22 mouse cellular contexts compared by ENCODE assay signal in the genomic region with DNA sequence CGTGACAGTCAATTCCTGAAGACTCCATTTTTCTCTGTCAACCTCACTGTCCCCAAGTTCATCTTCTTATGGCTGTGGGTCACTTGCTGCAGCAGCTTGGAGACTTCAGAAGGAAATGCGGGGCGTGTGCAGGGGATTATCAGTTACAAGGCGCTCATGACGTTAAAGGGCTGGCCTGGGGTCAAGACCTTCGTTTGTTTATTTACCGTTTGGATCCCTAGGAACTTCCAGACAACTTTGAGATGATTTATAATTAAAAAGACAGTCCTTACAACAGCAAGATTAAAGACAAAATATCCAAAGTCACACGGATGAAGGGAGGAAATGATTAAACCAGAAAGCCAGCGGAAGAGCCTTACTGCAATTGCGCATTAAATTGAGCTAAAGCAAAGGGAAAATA.
DNase-seq lines count a peak whose midpoint lies in the region; ATAC-seq and TF ChIP-seq lines count a peak whose summit lies in the region.
"Had no signal": no experiment of that assay in that cellular context is flagged by ENCODE, and none has a peak within 500 bp of the region (broad histone marks: within the 10 kb centered on the region; RNA-seq: fewer than 3 reads in every experiment).

No protein-coding gene starts in this region.

- peak; percentile 44 to 57 for DNase-seq in kidney, adult 8-10 months
- peak; percentile 12 for DNase-seq in lung, postnatal 0 days (ENCODE audit: low spot score)
- no peak for DNase-seq in lung, postnatal 4 days
- DNase-seq in kidney, postnatal 25 days, result peak; percentile 57 to 71
- no peak for DNase-seq in adrenal gland, adult 8-10 months
- DNase-seq in layer of hippocampus, adult 9-11 months, result no peak
- DNase-seq: cerebellum, adult 11-12 months; cerebellum, adult 9-11 months; forebrain, postnatal 0 days; heart, adult 2 months; heart, postnatal 4 days; right cerebral cortex, postnatal 25 days had no signal

- WGBS in kidney, embryonic 15.5 days, result 39% methylated on average over 10 of the region's 10 CpGs
- WGBS in lung, postnatal 0 days, result 40% methylated on average over 10 of the region's 10 CpGs

- H3K4me1 ChIP-seq in kidney, embryonic 15.5 days, result peaks cover 6% of the 10 kb centered on the region
- no peaks in the 10 kb centered on the region for H3K4me1 ChIP-seq in lung, postnatal 0 days (ENCODE audit: insufficient read depth, low read depth, low read length)
- H3K4me1 ChIP-seq: stomach, embryonic 15.5 days had no signal

- no peak overlapping the region for H3K9ac ChIP-seq in kidney, embryonic 15.5 days
- no peak overlapping the region for H3K9ac ChIP-seq in lung, postnatal 0 days (replicated peaks; ENCODE audit: low read depth)
- H3K9ac ChIP-seq: forebrain, postnatal 0 days; heart, embryonic 12.5 days; hindbrain, embryonic 14.5 days; limb, embryonic 15.5 days; midbrain, embryonic 15.5 days; neural tube, embryonic 15.5 days; stomach, embryonic 15.5 days had no signal

- H3K4me2 ChIP-seq in kidney, embryonic 15.5 days, result no peak overlapping the region
- H3K4me2 ChIP-seq in lung, postnatal 0 days (replicated peaks; ENCODE audit: low read depth, low read length), result no peak overlapping the region
- H3K4me2 ChIP-seq: heart, embryonic 12.5 days; hindbrain, embryonic 14.5 days; limb, embryonic 15.5 days; midbrain, embryonic 15.5 days; neural tube, embryonic 15.5 days; stomach, embryonic 15.5 days had no signal

- ATAC-seq in kidney, embryonic 15.5 days (replicated peaks; ENCODE audit: low FRiP score), result no peak
- ATAC-seq in lung, postnatal 0 days, result no peak
- ATAC-seq: forebrain, postnatal 0 days; midbrain, embryonic 15.5 days; Patski had no signal

- no peak overlapping the region for H3K4me3 ChIP-seq in kidney, embryonic 15.5 days (replicated peaks)
- H3K4me3 ChIP-seq in lung, postnatal 0 days (ENCODE audit: low read depth, low read length), result no peak overlapping the region
- H3K4me3 ChIP-seq: erythroblast, embryonic 14.5 days; heart, adult 2 months; heart, embryonic 12.5 days; limb, embryonic 10.5 days; limb, embryonic 15.5 days; midbrain, embryonic 15.5 days; neural tube, embryonic 15.5 days; stomach, embryonic 15.5 days had no signal

- no peak overlapping the region for H3K27ac ChIP-seq in kidney, embryonic 15.5 days
- H3K27ac ChIP-seq in lung, postnatal 0 days (ENCODE audit: low read length), result no peak overlapping the region
- H3K27ac ChIP-seq: heart, adult 2 months; hindbrain, embryonic 14.5 days; limb, embryonic 10.5 days; limb, embryonic 15.5 days; midbrain, embryonic 15.5 days; neural tube, embryonic 15.5 days; stomach, embryonic 15.5 days had no signal

- no peaks in the 10 kb centered on the region; the same call in 1 of the 2 replicates for H3K9me3 ChIP-seq in kidney, embryonic 15.5 days (replicated peaks)
- no peaks in the 10 kb centered on the region for H3K9me3 ChIP-seq in lung, postnatal 0 days (ENCODE audit: low read length)
- H3K9me3 ChIP-seq: limb, embryonic 10.5 days; limb, embryonic 15.5 days; midbrain, embryonic 15.5 days; neural tube, embryonic 15.5 days; stomach, embryonic 15.5 days had no signal

- TF ChIP-seq EP300 in lung, postnatal 0 days (IDR thresholded peaks at IDR 0.05), result no peak

- H3K36me3 ChIP-seq in kidney, embryonic 15.5 days, result no peaks in the 10 kb centered on the region
- H3K36me3 ChIP-seq in lung, postnatal 0 days (ENCODE audit: insufficient read depth, low read length), result no peaks in the 10 kb centered on the region
- H3K36me3 ChIP-seq: heart, embryonic 12.5 days; limb, embryonic 10.5 days; limb, embryonic 15.5 days; midbrain, embryonic 15.5 days; neural tube, embryonic 15.5 days; stomach, embryonic 15.5 days had no signal

- no peak for TF ChIP-seq CTCF in lung, postnatal 0 days (IDR thresholded peaks at IDR 0.05)

- no peaks in the 10 kb centered on the region for H3K27me3 ChIP-seq in kidney, embryonic 15.5 days
- H3K27me3 ChIP-seq in lung, postnatal 0 days (replicated peaks; ENCODE audit: insufficient read depth, low read length), result no peaks in the 10 kb centered on the region
- H3K27me3 ChIP-seq: heart, embryonic 12.5 days; limb, embryonic 15.5 days; midbrain, embryonic 15.5 days; Patski; stomach, embryonic 15.5 days had no signal

Comparison
In these comparisons a context has a peak if more than half of its experiments do, and no peak if none do; other contexts are left out.
1. DNase-seq: peak in kidney, adult 8-10 months (2 of 2), lung, postnatal 0 days (single experiment) and kidney, postnatal 25 days (2 of 2); none in lung, postnatal 4 days (0 of 2), adrenal gland, adult 8-10 months (single experiment) and layer of hippocampus, adult 9-11 months (single experiment).